Mouse (Mus musculus) G1E (cell line): ENCODE data around the gene Nid1. TPM values are rescaled to one million over a fixed set of nuclear protein-coding genes. Genes with fewer than 3 reads are reported as not detected.

Experiments
- ATAC-seq: 2 replicates; pipeline ENCODE4 v1.8.0; 2016; ENCODE audit warnings: mild to moderate bottlenecking; ENCODE audit not compliant: insufficient number of reproducible peaks, poor library complexity, low FRiP score, severe bottlenecking; ENCODE audit errors: extremely low read depth
- DNase-seq: peaks from one replicate; pipeline ENCODE4 v3.0.0; 2012; ENCODE audit warnings: low spot score
- H3K27me3 ChIP-seq: 2 replicates; pipeline ENCODE4 v1.6.1; 2012; ENCODE audit warnings: mild to moderate bottlenecking, low read length, inconsistent platforms; ENCODE audit not compliant: insufficient read depth
- H3K36me3 ChIP-seq: replicated peaks from 2 replicates; pipeline ENCODE3; 2012; ENCODE audit warnings: mild to moderate bottlenecking, inconsistent platforms
- H3K4me1 ChIP-seq: 2 replicates; pipeline ENCODE4 v1.6.1; 2012; ENCODE audit warnings: low read depth, low read length, inconsistent platforms, mixed read lengths; ENCODE audit not compliant: insufficient read depth
- H3K4me3 ChIP-seq: 2 replicates; pipeline ENCODE4 v1.5.1; 2012; ENCODE audit warnings: low read depth, mild to moderate bottlenecking, inconsistent platforms, low read length, moderate library complexity, mixed read lengths
- H3K9me3 ChIP-seq: replicated peaks from 2 replicates; pipeline ENCODE4 v1.6.1; 2012; ENCODE audit warnings: inconsistent platforms
- CTCF ChIP-seq: IDR thresholded peaks from 2 replicates; pipeline ENCODE4 v1.5.1; 2012; ENCODE audit warnings: low read depth, low read length, inconsistent platforms, mixed read lengths
- GATA1 ChIP-seq: IDR thresholded peaks from 2 replicates; pipeline ENCODE4 v1.6.1; 2012; ENCODE audit warnings: borderline replicate concordance, low read length, inconsistent platforms, mixed read lengths
- GATA2 ChIP-seq: IDR thresholded peaks from 2 replicates; pipeline ENCODE4 v1.6.1; 2012; ENCODE audit warnings: low read depth, low read length, inconsistent platforms, borderline replicate concordance
- POLR2AphosphoS5 ChIP-seq: IDR thresholded peaks from 2 replicates; pipeline ENCODE4 v1.6.1; 2012; ENCODE audit warnings: low read depth, low read length, inconsistent platforms; ENCODE audit not compliant: insufficient replicate concordance
- TAL1 ChIP-seq: conservative IDR thresholded peaks from 2 replicates; pipeline ENCODE4 v1.6.1; 2012; ENCODE audit warnings: low read depth, low read length, inconsistent platforms, mixed read lengths
- polyA plus RNA-seq: library from polyadenylated mRNA; stranded (reverse); fragments of >175 nt; gene quantifications from 2 replicates; pipeline ENCODE4 v1.2.3, GENCODE M21; 2012
- total RNA-seq, 2 experiments: library from RNA; stranded (forward) in 1 of 2; stranded (reverse) in 1 of 2; fragments of 200-1000 nt in 1 of 2; fragments of >200 nt in 1 of 2; fragmentation: Nextera tagmentation in 1 of 2; gene quantifications; 2 replicates each; pipeline ENCODE4 v1.2.3; 2014 to 2017

The Nid1 gene
- total and polyA plus RNA-seq, 3 experiments = 0.11 TPM; not detected in 2

- no peak for DNase-seq
- H3K36me3 ChIP-seq = no peaks in the 10 kb centered on the region
- no peak for ATAC-seq
- H3K4me1 ChIP-seq = no peaks in the 10 kb centered on the region
- H3K27me3 ChIP-seq = peaks cover 13% of the 10 kb centered on the region; the same call in 1 of the 2 replicates
- TF ChIP-seq GATA2 (no peak), POLR2AphosphoS5 (no peak), TAL1 (no peak), GATA1 (no peak), CTCF (no peak)
- H3K9me3 ChIP-seq = 0 out of 2 replicates have a peak, but pooled peaks cover 3% of the 10 kb centered on the region
- no peak overlapping the region for H3K4me3 ChIP-seq
Measured at GRCm38 (mm10) chr13:13547889-13548288, 110.5 kb downstream of the Nid1 start.

DNA sequence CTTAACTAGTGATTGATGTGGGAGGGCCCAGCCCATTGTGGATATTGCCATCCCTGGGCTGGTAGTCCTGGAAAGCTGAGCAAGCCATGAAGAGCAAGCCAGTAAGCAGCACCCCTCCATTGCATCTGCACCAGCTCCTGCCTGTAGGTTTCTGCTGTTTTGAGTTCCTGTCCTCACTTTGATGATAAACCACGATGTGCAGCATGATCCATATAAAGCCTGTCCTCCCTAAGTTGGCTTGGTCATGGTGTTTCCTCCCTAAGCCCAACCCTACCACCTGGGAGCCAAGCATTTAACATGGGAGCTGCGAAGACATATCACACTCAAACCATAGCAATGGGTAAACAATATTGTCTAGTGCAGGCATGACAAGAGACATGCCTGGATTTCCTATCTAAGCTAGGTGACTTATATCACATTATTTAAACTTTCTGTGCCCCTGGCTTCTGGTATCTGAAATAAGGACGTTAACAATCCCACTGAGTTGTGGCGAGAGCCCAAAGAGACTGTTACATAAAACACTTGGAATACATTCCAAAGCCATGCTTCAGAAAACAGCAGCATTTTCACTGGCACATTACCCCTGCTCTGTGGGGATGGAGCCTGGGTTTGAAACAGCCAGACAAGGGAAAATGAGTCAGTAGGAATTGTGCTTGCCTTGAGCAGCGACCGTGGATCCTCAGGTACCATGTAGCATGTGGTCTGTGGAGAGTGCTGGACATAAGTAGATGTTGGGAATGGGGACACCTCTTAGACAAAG, 111.3 kb downstream of the Nid1 start:
- no peak for DNase-seq
- H3K4me3 ChIP-seq = no peak overlapping the region
- H3K36me3 ChIP-seq = no peaks in the 10 kb centered on the region
- no peaks in the 10 kb centered on the region for H3K4me1 ChIP-seq
- H3K9me3 ChIP-seq = 0 out of 2 replicates have a peak, but pooled peaks cover 3% of the 10 kb centered on the region
- TF ChIP-seq POLR2AphosphoS5 = no peak
- TF ChIP-seq TAL1 = no peak
- no peak for TF ChIP-seq GATA2
- no peak for TF ChIP-seq GATA1
- TF ChIP-seq CTCF = no peak
- no peak for ATAC-seq
- H3K27me3 ChIP-seq = peaks cover 13% of the 10 kb centered on the region; the same call in 1 of the 2 replicates

DNA sequence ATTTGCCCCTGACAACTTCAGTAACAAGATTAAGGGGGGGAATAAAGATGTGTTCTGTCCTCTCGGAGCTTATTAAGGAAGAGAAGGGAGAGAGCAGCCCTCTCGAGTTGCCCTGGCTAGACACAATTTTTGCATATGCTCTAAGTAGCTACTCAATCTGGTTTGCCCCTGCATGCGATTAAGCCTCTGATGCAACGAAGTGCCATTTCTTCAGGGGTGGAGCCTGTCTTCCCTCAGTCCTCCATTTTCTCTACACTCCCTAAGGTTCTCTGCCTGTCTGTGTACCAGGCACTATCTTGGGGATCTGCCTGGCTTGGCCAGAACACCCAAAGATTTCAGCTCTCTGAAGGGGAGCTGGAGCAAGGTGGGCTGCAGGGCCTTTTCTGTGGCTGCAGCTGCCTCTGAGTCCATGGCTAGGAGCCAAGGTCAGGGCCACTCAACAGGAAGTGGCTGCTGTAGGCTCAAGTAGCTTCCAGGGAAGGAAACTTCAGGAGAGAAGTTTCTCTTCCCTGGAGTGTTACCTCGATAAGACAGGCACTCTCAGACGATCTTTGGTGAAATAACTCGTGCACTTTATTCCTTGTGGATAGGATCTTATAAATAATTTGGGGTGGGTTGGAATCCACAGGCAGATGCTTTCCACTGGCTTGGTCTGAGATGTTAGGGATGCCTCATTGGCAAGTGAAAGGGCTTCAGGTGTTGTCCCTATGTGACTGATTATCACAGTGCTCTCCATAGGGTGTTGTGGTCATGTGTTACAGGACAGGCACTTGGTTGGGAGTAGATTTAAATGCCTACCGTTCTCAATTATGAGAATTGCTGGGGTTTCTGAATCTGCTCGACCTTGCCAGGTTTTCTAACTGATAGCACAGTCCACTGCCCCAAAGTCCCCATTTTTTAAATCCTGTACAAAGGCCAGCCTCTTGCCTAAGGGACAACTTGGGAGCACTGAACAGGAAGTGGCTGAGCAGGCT, 112.6 kb downstream of the Nid1 start:
- no peaks in the 10 kb centered on the region for H3K4me1 ChIP-seq
- no peaks in the 10 kb centered on the region for H3K36me3 ChIP-seq
- peaks cover 13% of the 10 kb centered on the region; the same call in 1 of the 2 replicates for H3K27me3 ChIP-seq
- ATAC-seq (no peak), DNase-seq (no peak)
- H3K4me3 ChIP-seq = no peak overlapping the region
- no peaks in the 10 kb centered on the region for H3K9me3 ChIP-seq
- TF ChIP-seq POLR2AphosphoS5 (no peak), GATA2 (no peak), GATA1 (no peak), CTCF (no peak), TAL1 (no peak)

- peaks cover 13% of the 10 kb centered on the region; the same call in 1 of the 2 replicates for H3K27me3 ChIP-seq
- no peak overlapping the region for H3K4me3 ChIP-seq
- no peaks in the 10 kb centered on the region for H3K9me3 ChIP-seq
- ATAC-seq (no peak), DNase-seq (no peak)
- TF ChIP-seq GATA2 (no peak), POLR2AphosphoS5 (no peak), CTCF (no peak), TAL1 (no peak), GATA1 (no peak)
- no peaks in the 10 kb centered on the region for H3K36me3 ChIP-seq
- no peaks in the 10 kb centered on the region for H3K4me1 ChIP-seq
Measured at GRCm38 (mm10) chr13:13552020-13552419, 114.7 kb downstream of the Nid1 start.

DNA sequence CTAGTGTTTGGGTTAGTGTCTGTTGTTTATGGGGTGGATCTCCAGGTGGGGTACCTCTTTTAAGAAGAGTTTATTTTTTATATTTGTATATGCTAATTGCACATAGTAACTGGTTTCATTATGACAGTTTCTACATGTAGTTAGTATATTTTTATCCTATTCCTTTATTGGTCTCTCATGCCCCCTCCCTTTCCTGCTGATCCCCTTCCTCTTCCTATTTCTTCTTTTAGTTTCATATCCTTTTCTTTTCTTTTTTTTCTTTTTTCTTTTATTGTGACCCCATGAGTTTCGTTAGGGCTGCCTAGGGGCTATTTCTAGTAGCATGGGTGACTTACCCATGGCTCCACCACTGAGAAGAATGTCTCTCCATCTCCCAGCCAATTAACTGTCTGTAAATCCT, 116.3 kb downstream of the Nid1 start:
- Histone ChIP-seq H3K36me3 (no peaks in the 10 kb centered on the region), H3K4me3 (no peak overlapping the region), H3K4me1 (no peaks in the 10 kb centered on the region), H3K9me3 (no peaks in the 10 kb centered on the region), H3K27me3 (peaks cover 5% of the 10 kb centered on the region; the same call in 1 of the 2 replicates)
- no peak for TF ChIP-seq GATA1
- ATAC-seq = no peak
- DNase-seq = no peak

- no peak for ATAC-seq
Measured at GRCm38 (mm10) chr13:13555196-13555595, 117.8 kb downstream of the Nid1 start.

More at GRCm38 (mm10) chr13:13555196-13555595, 117.8 kb downstream of the Nid1 start:
- no peak overlapping the region for H3K4me3 ChIP-seq
- H3K36me3 ChIP-seq = no peaks in the 10 kb centered on the region
- TF ChIP-seq POLR2AphosphoS5 (no peak), GATA2 (no peak), CTCF (no peak), GATA1 (no peak), TAL1 (no peak)
- DNase-seq = no peak
- H3K27me3 ChIP-seq = peaks cover 2% of the 10 kb centered on the region; the same call in 1 of the 2 replicates
- no peaks in the 10 kb centered on the region for H3K9me3 ChIP-seq
- H3K4me1 ChIP-seq = no peaks in the 10 kb centered on the region
